Mouse (Mus musculus) WW6 (cell line): ENCODE data around the gene Stard5.

Experiments
- DNase-seq: peaks from one replicate; pipeline ENCODE4 v3.0.0-alpha.2; 2013; ENCODE audit warnings: low read depth, low spot score

Gene Stard5

DNA sequence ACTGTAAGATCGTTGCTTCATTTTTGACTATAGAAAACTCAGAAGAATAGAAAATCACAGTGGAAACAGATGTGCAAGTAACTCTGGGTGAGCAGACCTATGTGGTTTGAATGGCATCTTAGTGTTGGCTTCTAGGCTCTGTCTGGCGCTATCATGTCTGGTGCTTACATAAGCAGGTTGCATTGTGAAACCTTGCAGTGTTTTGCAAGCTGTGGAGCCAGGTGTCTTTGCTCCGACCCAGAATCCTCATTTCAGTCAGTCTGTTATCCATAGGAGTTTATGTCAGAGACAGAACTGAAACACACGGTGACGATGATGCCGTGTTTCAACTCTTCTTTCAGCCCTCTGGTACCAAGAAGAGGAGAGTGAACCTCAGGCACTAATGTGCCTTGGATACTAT lies 2.1 kb downstream of the Stard5 start:
- DNase-seq: no peak

DNA sequence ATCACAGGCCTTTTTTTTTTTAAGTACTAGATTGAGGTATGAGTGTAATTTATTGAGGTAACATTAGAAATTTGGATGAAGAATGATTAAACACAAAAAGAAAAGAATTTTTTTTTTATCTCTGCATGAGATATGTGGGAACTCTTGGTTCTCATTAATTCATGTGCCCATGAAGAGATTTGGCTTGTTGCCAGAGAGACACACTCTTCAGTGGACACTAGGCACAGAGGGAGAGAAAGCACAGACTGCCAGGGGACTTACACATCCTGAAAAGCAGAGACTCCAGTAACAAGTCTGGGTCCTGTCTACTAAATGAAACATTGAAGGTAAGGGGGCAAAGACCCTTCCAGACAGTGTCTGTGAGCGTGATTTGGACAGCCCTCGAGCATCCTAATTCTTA lies 4.0 kb downstream of the Stard5 start:
- no peak for DNase-seq

DNA sequence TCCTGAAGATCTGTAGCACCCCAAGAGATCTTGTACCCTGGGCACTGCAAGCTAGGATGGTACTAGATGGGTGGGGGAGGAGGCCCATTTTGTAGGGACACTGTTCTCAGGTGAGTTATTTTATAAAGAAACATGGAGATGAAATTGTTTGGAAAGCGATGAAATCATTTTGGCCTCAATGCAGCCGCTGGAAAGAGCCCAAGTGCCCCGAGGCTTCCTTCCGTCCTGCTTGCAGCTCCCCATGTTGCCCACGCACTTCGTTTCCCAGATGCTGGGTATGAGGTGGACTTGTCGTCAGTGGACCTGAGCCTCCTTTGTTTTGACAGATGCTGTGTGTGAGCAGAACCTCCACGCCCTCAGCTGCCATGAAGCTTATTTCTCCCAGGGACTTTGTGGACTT lies 4.7 kb downstream of the Stard5 start:
- no peak for DNase-seq

DNA sequence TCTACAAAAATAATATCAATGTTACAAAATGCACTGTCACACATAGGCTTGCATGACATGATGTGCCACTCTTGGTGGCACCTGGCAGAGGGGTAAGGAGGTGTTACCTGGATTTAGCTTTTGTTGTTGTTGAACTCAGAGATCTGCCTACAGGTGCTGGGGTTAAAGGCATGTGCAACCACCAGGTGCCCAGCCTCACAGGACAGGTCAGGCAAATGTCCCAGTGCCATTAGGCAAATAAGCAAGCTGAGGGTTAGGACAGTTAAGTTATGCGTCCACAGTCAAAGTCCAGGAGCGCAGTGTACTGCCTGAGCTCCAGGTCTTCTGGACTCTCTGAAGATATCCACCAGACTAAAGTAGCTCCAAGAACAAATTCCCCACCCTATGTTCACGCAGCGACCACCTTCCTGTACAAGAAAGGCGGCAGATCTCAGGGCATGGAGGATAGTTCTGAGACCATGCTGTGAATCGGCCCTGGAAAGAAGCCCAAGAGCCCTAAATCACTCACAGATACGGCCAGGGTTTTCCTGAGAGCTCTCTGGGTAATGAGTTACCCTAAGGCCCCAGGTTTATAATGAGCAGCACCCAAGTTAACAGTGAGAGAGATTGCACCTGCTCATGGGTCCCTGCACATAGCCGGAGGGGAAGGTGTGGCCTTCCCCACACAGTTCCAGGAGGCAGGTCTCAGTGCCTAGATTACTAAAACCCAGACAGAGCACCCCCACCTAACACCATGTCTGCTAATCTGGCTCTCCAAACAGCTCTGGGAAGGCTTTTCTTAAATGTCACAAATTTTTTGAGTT lies 6.2 kb downstream of the Stard5 start:
- no peak for DNase-seq

DNA sequence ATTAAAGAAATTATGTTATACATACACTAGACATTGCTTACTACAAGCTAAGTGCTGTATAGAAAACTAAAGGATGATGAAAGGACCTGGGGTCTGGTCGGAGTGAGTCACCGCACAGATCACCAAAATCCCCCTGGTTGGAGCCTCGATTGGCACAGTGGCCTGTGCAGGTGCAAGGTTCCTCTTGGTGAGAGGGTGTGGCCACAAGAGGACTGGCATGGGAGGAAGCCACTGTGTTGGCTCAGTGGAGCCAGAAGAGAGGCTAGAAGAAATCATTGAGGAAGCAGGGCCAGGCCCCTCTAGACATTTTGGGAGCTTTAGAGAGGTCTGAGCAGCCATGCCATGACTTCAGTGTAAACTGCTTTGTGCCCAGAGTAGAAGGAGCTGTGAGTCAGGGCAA lies 7.3 kb downstream of the Stard5 start:
- no peak for DNase-seq

DNA sequence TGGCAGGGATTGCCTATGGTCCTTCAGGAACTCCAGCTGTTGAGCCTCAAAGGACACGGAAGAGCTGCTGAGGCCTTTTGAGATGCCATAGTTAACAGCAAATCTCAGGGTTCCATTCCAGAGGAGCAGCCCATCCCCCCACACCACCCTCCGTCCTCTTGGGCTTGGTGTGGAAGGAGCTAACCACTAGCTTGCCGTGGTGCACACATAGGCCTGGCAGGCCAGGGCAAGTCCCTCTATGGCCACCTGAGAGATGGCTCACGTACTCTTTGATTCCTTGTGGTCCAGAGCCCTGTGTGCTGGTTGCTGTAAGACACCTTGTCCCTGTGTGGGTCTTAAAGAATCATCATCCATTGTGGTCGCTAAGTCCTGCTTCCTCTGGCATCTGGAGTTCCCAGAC lies 8.8 kb downstream of the Stard5 start:
- no peak for DNase-seq

DNA sequence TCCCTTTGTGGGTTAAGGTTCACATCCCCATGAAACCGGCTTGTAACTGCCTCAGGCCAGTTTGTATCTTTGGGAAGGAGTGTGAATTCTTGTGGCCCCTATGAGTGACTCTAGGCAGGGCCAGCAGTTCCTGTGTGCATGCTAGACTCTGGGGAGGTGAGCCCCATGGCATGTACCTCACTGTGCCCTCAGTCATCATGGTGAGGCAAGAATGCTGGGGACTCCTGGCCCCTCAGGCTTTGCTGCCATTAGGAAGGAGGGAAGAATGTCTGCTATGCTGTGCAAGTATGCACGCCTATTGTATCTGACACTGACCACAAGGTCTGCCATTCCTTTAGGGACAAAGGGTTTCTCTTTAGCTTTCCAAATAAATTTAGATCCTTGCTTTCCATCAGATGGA lies 9.4 kb downstream of the Stard5 start:
- no peak for DNase-seq

DNA sequence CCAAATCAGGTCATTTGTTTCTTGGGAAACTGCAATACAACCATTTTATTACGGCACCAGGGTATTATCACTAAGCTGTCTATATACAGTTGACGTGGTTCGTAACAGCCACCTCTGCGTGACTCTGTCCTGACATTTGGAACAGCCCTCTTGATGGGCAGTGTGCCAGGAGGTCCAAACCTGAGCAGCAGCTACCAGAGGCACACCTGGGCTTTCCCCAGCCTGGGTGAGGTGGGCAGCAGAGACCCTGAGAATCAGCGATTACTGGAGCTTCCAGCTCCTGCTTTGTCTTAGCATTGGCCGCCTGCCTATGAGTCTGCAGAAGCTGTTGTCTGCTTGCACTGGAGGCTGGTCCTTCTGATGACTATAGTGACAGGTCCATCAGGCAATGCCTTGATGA lies 11.8 kb downstream of the Stard5 start:
- no peak for DNase-seq

DNA sequence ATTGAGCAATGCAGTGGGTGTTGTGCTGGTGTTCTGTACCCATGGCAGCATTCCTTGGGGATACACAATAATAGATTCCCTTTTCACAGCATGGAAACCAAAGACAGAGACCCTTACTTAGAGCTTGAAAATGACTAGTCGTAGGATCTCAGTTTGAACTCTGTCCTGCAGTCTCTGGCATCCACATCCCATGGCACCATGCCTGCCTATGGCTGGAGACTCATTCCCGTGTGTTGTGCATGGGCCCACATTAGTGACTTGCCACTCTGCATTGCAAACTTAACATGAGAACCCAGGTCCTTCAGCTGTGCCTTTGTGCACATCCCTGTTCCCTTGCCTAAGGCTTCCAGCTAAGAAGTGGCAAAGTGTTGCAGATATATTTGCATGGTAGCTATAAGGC lies 13.0 kb downstream of the Stard5 start:
- DNase-seq: no peak

DNA sequence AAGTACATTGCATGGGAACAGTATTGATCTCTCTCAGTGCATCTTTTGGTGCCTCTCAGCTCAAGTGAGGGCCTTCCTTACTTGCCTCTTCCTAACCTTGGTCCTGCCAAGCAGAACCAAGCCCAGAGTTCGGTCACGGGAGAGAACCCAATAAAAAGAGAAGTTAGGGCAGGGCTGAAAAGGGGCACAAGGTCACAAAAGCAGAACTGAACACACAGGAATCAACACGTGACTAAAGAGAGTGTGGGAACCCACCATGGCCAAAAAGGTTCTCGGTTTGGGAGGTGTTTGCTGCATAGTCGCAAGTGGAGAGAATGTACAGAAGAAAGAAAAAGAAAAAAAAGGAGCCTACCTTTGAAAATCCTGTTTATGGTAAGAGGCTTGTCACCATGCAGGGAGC lies 13.7 kb downstream of the Stard5 start:
- no peak for DNase-seq

DNA sequence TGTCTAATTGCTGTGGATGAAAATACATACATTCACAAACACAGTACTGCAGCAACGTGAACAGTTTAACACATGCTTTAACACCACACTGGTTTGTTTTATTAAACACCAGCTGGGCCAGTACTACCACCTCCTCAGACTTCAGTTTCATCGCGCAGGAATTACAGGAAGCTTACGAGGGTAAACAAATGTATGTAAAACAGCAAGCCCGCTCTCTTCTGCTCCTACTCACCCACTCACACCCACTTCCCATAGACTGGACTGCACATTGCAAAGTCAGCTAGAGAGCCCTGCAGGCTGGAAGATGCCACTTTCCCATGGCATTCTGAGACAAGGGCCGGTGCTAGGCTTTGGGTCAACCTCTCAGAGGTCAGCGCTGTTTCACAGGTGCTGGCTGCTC lies 17.0 kb downstream of the Stard5 start:
- DNase-seq: no peak

DNA sequence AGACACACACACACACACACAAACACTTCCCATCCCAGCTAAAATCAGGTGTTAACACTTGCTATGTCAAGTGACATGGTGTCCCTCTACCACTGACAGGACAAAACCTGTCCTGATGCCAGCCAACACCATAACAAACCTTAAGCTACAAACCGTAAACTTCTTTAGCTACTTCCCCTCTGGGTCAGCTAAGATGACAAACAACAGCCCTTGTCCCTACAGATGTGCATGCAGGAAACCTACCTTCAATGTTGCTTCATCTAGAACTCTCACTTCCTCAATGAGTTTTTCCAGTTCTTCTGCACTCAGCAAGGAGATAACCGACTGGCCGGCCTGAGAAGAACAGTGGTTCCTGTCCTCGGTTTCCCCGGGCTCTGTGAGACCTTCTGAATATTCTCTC lies 18.9 kb downstream of the Stard5 start:
- no peak for DNase-seq

DNA sequence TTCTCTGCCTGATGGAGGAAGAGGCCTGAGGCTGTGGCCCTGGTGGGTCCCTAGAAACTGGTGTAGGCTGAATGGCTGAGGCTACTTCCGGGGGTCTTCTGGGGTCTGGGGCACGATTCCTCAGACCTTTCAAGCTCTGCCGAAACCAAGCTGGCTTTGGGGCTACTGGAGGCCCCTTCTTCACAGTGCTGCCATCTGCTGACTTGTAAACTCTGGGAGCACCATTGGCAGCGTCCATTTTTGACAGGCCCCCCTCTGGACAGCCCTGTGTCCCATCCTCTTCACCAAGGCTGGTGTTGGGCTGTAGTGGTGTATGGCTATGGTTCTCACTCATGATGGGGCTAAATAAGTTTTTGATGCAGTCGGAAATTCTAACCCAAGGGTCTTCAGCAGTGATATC lies 20.7 kb downstream of the Stard5 start:
- no peak for DNase-seq

DNA sequence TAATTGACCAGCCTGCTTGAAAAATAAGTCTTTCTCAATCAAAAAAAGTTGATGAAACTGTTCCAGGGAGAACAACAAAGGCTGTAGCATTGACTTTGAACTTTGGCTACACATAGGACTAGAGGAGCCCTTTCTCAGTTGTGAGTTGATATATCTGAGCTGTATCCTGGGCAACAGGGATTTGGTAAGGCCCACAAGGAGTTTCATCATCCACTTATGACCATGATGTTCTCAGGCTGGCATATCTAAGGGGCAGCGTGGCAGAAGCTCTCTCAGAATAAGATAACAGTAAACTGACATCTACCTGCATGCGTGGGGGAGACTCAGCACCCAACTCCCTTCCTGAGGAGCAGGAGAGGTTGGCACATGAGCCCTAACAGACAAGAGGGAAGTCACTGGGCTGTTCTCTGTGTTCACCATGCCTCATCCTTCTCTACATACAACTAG lies 21.9 kb downstream of the Stard5 start:
- DNase-seq: no peak

DNA sequence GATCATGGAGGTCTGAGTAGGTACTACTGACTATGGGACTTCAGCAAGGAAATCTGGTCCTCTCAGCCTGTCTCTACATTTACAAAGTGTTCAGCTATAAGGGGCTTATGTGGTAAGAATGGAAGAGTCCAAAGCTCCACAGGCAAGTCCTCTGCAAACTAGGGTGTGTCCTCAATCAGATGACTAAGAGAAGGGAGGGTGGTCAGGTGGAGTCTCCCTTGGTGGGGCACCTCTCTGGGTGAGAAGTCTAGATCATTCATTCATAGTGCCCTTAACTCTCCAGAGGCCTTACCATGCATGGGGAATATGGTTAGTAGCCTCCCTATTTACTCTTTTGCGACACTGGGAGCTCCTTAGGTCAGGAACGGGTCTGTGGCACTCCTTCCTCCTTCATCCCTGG lies 22.4 kb downstream of the Stard5 start:
- DNase-seq: no peak

DNA sequence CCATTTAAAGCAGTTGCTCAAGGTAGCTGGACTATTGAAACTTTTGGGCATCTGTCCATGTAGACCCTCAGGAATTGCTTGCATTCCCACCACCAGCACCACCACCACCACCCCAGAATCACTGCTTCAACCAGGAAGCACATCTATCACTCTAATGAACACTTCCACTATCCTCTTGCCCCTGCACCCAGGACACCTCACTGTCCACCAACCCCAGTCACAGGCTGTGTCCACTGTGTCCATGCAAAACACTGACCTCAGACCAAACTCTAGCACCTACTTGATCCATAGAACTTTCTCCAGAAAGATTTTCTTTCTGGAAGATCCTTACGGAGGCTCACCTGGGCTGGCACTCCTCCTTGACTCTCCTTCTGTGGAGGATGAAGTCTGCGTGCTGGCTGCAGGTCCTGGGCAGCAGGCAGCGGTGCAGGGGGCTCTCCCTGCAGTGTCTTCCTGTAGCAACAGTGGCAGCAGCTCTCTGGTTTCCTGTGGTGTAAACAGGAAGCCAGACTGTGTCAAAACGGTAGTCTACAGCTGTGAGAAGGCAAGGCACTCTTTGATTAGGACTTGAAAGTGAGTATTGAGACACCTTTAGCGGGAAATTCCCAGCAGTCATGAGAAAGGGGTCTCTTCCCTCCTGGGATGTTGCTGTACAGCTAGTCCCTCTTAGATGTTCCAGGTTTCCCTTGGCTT lies 23.3 kb downstream of the Stard5 start:
- no peak for DNase-seq

DNA sequence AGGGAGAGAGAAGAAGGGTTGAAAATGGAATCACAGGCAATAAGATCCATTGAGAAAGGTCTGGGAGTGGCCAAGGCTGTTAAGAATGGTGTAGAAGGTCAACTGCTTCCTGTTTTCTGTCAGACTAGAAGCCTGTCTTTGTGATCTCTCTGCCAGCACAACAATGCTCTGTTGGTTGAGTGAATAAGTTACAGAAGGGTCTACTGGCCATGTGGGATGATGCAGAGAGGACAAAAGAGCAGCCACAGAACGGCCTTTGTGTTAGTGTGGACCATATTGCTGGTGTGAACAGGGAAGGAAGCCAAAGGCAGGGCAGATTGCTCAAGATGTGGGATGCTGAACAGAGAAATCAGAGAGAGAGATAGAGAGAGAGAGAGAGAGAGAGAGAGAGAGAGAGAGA lies 27.0 kb downstream of the Stard5 start:
- DNase-seq: no peak

DNA sequence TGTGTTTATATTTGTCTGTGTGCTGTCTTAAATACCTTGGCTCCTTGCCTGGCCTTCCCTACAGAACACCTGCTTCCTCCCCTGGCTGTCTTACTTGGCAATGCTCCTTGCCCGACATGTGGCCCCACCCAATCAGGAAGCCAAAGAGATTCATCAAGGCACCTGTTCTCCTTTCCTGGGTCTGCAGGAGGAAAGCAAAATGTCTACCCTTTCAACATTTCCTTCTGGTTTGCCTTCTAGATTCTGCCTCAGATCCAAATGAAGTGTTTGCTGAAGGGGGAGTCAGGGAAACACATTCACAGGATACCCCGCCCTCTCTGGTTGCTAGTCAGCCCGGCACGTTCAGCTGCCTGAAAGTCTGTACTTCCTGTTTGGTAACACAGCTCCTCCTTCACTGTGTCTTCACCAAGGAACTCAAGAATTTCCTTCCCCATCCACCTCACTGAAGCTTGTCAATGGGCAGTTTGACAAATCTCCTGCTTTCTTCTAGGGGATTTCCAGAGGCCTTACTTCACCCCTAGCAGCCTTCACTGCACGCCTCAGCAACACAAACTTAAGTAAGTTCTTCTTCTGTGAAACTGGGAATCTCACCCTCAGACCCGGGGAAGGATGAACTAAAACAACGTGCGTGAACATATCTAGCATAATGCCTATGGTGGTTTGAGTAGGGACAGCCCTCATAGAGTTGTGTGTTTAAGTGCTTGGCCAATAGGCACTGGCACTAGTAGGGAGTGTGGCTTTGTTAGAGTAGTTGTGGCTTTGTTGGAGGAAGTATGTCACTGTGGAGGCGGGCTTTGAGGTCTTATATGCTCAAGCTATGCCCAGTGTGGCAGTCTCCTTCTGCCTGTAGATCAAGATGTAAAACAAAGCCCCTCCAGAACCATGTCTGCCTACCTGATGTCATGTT lies 27.7 kb downstream of the Stard5 start:
- DNase-seq: no peak

DNA sequence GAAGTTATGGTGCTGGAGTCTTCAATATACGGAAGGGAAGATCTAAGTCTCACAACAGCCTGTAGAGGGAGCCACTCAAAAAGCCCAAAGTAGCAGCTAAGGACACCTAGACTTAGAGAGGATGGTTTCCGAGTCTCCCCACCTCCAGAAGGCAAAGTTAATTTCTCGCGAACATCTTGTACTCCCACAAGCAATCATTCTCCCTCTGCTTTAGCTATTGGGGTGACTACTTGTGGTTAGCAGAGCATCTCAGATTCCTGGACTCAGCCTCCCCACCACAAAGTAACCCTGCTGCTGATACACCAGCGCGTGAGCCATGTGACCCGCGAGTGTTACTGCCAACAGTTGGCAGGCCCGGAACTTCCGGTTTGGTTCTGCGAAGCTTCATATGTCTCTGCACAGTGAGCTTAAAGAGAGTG lies 28.5 kb downstream of the Stard5 start:
- no peak for DNase-seq

DNA sequence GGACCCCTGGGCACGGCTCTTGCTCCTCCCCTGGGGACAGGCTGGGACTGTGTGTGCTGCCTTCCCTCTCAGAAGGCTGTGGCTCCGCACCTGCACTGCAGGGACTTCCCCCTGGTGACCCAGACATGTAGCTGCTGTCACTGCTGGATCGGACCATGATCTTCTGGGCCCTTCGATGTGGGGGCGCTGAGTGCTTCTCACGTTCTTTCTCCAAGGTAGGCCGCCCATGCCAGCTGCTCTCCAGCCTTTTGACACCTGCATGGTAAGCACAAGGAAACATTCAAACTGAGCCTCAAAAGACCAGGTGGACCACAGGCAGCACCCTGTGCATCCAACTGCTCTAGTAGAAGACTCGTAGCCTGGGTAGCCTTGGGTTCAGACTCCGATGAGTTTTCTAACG lies 29.3 kb downstream of the Stard5 start:
- DNase-seq: no peak

DNA sequence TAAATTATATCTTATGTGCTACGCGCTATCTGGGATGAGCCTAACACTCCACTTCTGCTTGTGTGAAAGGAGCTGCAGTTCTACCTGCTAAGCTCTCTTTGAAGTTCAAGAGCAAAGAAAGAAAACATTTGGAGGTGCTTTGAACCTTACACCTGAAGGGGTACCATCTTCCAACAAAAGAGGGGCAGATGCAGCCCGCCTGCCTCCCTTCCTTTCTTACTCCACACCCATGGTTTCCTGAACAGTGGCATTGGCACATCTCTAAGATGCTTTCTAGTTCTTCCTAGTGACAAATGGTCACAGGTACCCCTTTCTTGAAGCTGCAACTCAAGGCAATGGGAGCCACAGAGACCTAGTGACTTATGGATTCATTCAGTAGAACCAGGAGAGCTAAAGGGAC lies 30.0 kb downstream of the Stard5 start:
- DNase-seq: no peak

DNA sequence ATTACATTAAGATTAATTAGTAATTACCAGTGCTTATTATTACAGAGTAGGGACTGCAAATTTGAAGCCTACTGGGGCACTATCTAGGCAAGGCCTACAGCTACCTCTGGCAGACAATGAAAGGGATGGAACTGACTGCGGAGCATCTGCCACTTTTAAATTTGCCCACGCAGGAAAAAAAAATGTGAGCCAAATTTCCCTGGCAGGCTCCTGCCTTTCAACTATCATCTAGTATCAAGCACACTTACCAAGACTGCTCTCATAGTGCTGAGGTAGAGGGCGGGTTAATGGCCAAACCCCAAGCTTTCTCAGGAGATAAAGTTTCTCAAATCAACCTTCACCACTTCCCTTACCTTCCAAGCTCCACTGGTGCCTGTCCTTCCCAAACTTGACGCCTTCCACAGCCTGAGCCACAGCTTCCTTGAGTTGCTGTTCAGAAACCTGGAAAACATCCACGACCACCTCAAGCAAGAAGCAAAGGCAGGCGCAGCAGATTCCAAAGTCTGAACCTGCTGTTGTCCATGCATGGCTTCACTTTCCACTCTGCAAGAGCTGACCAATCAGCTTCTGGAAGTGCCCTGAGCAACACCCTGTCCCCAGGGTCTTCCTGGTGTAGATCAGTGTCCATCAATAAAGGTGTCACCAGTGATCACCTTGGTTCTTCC lies 31.1 kb downstream of the Stard5 start:
- DNase-seq: no peak
